Mouse (Mus musculus) spleen, adult 2 months (tissue): Measurements from ENCODE around the gene Wfikkn2.

ENCODE experiments used
- CTCF ChIP-seq: fragments of 200-500 bp; IDR thresholded peaks from 2 replicates; pipeline ENCODE4 v1.5.1; 2011; ENCODE audit warnings: mild to moderate bottlenecking, inconsistent platforms; ENCODE audit not compliant: insufficient read depth, insufficient read length, insufficient replicate concordance; ENCODE audit errors: extremely low read depth
- POLR2A ChIP-seq: fragments of 200-500 bp; IDR thresholded peaks from 2 replicates; pipeline ENCODE4 v1.6.1; 2011; ENCODE audit warnings: low read depth, low read length, inconsistent platforms

- no peak for TF ChIP-seq CTCF
- TF ChIP-seq POLR2A: no peak
These were observed 43.7 kb downstream of the Wfikkn2 start for GRCm38 (mm10) chr11:94202106-94202505.
